Mouse (Mus musculus) CD4-positive, CD25-positive, alpha-beta regulatory T cell, adult 4 months (primary cell): Measurements from ENCODE around the gene Nr6a1. TPM values are rescaled to one million over a fixed set of nuclear protein-coding genes. Genes with fewer than 3 reads are reported as not detected.

Source experiments
- ATAC-seq: one replicate; pipeline ENCODE4 v1.8.0; 2017
- polyA plus RNA-seq, 2 experiments: library from polyadenylated mRNA; unstranded; fragments of 100-300 nt; shearing (Covaris generic); gene quantifications; one replicate each; pipeline ENCODE4 v1.2.1; 2017

Gene Nr6a1
- polyA plus RNA-seq, 2 experiments from 2014 or later, result 0.57 to 0.90 TPM

DNA sequence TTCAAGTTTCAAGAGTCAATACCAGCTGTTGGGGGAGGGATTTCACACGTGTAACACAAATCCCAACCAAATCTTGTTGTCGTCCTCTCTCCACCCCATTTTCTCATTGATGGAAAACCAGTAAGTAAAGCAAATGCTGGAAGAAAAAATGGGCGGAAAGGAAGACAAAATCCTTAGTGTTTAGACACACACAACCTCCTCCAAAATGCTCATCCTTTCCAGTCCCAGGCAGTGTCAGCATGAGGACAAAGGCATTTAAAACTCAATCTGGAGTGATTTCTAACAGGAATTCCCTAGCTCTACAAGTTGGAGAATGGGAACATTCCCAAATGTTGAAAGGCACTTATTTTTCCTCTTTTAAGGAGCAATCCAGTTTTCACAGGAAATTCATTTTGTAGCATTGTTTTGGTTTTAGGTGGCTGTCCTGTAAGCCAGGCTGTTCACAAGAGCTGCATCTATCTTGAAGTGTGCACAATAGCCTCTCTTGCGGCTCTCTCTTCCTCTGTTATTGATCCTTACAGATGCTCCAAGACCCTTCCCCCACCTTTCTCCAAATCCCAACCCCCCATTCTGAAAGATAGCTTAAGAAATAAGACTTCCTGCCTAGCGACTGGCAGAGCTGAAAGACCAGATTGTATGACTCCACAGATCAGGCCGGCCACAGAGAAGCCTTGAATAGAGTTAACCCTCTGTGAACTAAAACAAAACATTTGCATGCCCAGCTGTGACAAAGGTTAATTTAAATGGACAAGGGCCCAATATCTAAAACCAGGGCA lies 145.4 kb downstream of the Nr6a1 start:
- ATAC-seq, result no peak

- no peak for ATAC-seq
These were observed 147.5 kb downstream of the Nr6a1 start for GRCm38 (mm10) chr2:38779939-38780338.

DNA sequence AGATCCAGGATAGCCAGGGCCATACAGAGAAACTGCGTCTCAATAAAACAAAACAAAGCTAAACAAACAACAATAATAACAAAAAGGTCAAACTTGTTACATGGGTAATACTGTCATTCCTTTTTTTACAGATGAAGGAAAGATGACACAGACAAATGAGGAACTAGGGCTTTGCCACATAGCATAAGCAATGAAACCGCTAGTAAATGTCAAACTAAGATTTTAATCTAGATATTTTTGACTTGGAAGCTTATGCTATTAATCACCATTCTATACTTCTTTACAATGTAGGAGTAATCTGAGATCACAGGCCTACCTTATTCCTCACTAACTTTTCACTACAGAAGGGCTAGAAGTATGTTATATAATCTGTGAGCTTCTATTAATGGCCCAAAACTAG lies 150.2 kb downstream of the Nr6a1 start:
- no peak for ATAC-seq

DNA sequence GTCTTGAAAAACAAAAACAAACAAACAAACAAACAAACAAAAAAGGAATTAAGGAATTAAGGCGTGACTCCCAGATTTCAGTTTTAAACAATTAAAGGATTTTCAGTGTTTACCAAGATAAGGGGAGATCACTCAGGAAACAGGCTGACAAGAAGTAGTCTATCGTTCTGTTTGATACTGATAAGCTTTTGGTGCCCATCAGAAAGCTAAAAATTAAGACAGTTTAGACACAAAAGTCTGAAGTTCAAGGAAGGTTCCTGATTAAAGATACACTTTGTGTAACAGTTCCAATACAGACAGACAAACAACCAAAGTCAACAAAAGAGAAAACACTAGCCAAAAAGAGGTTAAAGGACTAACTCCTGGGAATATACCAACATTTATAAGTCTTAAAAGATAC lies 152.6 kb downstream of the Nr6a1 start:
- no peak for ATAC-seq

- no peak for ATAC-seq
These were observed 156.1 kb downstream of the Nr6a1 start for GRCm38 (mm10) chr2:38771478-38771797.

DNA sequence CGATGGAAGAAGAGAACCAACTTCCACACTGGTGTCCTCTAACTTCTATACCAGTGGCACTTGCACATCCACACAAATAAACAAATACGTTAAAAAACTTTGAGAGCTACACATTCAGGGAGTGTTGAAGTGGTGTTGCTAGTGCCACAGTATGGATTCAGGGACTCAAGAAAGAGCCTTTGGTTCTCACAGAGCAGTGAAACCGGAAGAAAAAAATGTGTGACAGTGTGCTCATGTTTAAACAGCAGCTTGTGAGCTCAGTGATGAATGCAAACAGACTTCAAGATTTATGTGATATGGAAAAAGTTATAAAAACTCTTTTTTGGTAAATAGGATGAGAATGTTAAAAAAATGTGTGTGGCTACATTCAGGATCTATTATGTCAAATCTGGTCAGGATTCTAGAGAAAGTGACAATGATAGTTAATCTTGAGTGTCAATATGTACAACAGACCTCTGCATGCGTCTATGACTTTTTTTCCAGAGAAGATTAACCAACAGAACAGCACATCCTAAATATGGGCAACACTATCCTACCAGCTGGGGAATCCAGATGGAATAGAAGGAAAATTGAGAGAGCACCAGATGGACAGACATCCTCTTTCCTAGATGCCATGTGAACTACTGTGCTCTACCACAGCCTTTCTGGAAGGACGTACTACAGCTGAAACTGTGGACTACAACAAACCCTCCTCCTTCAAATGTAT lies 156.6 kb downstream of the Nr6a1 start:
- no peak for ATAC-seq

DNA sequence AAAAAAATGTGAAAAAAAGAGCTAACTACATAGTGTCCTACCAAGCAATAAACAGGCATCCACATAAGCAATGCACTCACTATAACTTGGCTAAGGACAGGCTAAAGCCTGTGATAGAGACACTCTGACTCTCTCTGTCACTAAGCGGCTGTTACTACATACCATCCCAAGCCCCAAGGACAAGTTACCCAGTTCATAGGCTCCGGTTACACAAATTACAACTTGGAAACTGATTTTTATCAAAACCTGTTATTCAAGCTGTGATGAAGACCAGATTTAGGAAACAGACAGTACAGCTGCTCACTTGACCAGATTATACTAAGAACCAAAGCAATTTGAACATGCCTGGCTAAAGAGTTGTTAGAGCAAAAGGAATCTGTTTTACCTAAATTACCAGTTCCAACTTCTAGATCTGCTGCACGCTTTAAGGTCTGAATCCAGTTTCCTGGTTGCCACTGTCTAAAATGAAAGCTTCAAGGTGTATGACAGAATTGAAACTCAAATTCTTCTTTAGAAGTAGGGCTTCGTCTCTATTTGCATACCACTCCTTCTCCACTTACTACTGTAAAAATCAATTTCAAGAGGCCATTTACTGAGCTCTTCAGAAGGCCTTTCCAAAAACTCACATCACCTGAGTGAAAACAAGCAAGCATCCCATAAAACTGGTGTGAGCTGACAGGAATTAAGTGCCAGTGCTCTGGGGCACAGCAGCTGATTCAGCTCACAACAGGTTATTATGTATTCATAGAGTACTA lies 160.1 kb downstream of the Nr6a1 start:
- no peak for ATAC-seq

DNA sequence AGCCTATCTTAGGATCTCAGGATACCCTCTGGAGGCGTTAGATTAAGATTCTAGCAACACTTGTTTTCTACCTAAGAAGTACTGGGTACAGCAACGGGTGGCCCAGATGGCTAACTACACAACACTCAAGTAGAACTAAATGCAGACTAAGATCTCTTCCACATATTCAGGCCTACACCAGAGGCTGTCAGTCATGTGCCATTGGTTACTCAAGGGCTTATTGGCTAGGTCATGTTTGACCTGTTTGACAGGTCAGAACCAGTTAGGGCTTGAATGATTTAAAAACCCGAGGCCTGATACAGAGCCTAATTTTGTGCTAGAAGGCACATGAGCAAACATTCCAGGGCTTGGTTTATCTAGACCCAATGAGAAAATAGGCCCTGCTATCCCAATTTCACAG lies 187.6 kb downstream of the Nr6a1 start:
- no peak for ATAC-seq

GRCm38 (mm10) chr2:38739410-38739809 lies 188.1 kb downstream of the Nr6a1 start:
- ATAC-seq, result peak; percentile 53

DNA sequence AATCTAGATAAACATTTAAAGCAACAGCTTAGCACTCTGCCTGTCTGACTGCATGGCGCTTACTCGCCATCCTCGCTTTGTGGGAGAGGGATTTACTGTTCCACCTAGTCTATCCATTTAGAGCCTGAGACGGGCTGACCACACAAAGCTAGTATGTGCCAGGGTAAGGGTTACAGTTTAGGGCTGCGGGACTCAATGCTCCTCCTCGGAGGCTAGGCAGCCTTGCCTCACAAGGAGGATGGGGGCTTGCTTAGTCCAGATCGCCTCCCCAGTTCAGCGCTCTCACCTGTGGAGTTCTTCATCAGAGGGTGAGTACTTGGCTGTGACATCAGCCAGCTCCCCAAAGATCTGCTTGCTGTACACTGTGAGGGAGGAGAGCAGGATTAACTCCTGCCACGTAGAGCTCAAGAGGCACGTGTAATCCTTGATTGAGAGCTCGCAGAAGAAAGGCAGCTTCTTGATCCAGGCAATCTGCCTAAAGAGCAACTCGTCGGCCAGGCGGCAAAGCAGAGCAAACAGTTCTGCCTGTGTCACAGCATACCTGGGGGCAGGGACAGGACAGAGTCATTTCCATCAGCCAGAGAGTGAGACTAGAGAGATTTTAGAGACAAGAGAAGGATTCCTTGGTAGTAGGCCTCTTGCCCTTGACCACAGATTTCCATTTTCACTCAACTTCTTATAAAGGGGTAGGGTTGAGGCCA lies 188.7 kb downstream of the Nr6a1 start:
- no peak for ATAC-seq

DNA sequence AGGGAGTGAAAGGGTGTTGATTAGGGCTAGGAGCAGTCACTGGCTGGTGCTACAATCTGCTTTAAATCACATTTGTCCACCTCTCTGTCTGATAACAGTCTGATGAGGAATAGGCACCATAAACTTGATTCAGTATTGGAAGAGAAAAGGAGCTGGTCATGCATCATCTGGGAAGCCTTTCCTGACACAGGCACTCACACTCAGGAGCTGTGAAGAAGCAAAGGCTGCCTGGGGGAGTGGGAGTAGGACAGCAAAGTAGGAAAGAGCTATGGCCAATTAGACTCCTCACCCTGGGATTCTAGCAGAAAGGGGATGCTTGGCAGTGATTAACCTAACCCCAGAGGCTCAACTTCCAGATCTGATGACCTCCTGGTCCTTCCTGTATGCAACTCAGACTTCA lies 191.7 kb downstream of the Nr6a1 start:
- no peak for ATAC-seq

- no peak for ATAC-seq
These were observed 192.8 kb downstream of the Nr6a1 start for GRCm38 (mm10) chr2:38734721-38735120.

- ATAC-seq, result no peak
These were observed 197.1 kb downstream of the Nr6a1 start for GRCm38 (mm10) chr2:38730331-38730827.

DNA sequence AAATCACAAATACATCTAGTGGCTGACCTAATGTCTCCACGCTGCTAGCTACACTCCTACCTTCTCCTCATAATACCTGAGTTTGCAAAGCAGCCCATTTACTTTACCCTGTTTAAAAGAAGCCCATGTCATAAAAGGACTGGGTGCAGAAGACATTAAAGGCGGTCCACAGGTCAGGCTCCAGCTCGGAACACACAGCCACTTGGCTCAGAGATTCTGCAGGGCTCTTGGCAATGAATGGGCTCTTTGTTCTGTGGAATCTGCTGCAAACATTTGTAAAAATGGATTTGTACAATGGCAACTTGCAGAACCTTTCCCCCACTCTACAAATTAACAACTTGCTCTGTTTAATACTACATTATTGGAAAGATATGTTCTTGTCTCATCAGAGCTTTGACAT lies 202.1 kb downstream of the Nr6a1 start:
- no peak for ATAC-seq

GRCm38 (mm10) chr2:38723378-38723777 lies 204.1 kb downstream of the Nr6a1 start:
- ATAC-seq, result no peak

GRCm38 (mm10) chr2:38722076-38722475 lies 205.4 kb downstream of the Nr6a1 start:
- no peak for ATAC-seq

GRCm38 (mm10) chr2:38720661-38721060 lies 206.8 kb downstream of the Nr6a1 start:
- ATAC-seq, result no peak

DNA sequence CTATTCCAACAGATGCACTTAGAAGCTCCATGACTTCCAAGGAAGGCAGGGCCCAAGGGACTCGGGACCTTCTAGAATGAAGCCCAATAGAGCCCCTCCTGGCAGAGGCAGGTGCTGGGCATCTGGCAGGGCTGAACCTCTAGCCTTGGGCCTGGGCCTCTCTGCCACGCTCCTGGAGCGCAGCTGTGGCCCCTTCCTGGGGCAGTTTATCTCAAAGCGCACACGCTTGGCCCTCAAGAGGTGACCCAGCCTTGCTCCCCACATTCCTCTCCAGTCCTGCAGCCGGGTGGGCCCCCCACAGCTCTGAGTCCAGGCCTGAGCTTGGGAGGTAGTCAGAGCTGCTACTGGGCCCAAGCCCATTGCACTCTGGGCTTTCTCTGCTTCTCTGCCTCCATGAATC lies 208.1 kb downstream of the Nr6a1 start:
- ATAC-seq, result no peak

GRCm38 (mm10) chr2:38718676-38719075 lies 208.8 kb downstream of the Nr6a1 start:
- ATAC-seq, result no peak

DNA sequence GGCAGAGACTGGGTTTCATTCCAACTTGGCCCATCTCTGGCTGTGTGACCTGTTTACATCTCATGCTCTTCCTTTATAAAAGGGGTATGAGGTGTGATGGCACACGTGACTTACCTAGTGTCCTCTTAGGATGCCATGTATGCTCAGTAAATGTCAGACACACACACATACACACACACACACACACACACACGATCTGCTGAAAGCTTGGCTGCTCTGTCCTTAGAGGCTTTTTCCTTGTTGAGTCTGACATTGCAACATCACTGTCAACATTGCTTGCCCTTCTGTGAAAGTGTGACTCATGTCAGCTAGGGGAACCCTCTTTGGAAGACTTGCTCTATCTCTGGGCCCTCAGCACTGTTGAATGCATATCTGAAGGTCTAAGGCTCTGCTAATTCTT lies 210.1 kb downstream of the Nr6a1 start:
- ATAC-seq, result no peak

- ATAC-seq, result no peak
These were observed 213.2 kb downstream of the Nr6a1 start, which contains the start of gene Nr5a1 for GRCm38 (mm10) chr2:38714324-38714723. Gene Nr5a1, minus strand, starts transcription at chr2:38714542.

DNA sequence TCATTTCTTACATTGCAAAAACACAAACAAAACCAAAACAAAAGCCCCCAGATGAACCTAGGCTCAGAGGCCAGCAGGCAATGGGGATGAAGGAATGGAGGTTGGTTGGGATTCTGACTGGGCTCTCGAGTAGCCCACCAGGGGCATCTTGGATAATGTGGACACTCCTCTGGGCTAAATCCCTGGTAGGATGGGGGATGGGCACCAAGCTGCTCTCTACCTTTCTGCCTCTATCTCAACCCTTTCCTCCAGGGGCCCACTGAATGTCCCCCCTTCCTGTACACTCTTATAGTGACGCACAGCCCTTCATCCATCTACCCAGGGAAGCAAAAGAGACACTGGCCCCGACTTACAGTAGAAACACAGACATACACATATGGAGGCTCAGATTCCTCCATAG lies 213.9 kb downstream of the Nr6a1 start:
- ATAC-seq, result no peak

GRCm38 (mm10) chr2:38712769-38713125 lies 214.7 kb downstream of the Nr6a1 start:
- ATAC-seq, result no peak
